Mouse (Mus musculus) stomach, embryonic 16.5 days (tissue): ENCODE data around the gene Golim4. TPM values are rescaled to one million over a fixed set of nuclear protein-coding genes. Genes with fewer than 3 reads are reported as not detected.
"Not testable (repeated sequence)": the region's sequence is repeated elsewhere in the genome, so short reads cannot be mapped to it uniquely, and the experiment has no call there.

Experiments
- ATAC-seq: fragments of 200-750 bp; cut with Nextera tagmentation; 2 replicates; pipeline ENCODE4 v1.8.0; 2017; ENCODE audit warnings: moderate number of reproducible peaks, moderate TSS enrichment; ENCODE audit not compliant: insufficient read depth, low FRiP score
- H3K27ac ChIP-seq: fragments of 300-500 bp; sonication (generic); 2 replicates; pipeline ENCODE4 v1.5.1; 2014; ENCODE audit warnings: low read length
- H3K27me3 ChIP-seq: fragments of 300-500 bp; sonication (generic); 2 replicates; pipeline ENCODE4 v1.6.1; 2014; ENCODE audit warnings: low read length, control low read depth, mixed read lengths; ENCODE audit not compliant: control insufficient read depth, insufficient read depth
- H3K36me3 ChIP-seq: fragments of 300-500 bp; sonication (generic); 2 replicates; pipeline ENCODE4 v1.6.1; 2014; ENCODE audit warnings: low read length; ENCODE audit not compliant: control insufficient read depth, insufficient read depth
- H3K4me1 ChIP-seq: fragments of 300-500 bp; sonication (generic); 2 replicates; pipeline ENCODE4 v1.6.1; 2014; ENCODE audit warnings: low read length, control low read depth, mixed read lengths; ENCODE audit not compliant: control insufficient read depth, insufficient read depth
- H3K4me2 ChIP-seq: fragments of 300-500 bp; sonication (generic); 2 replicates; pipeline ENCODE4 v1.6.1; 2014; ENCODE audit warnings: low read depth, low read length, mixed read lengths
- H3K4me3 ChIP-seq: fragments of 300-500 bp; sonication (generic); replicated peaks from 2 replicates; pipeline ENCODE4 v1.5.1; 2014; ENCODE audit warnings: mild to moderate bottlenecking, low read length
- H3K9ac ChIP-seq: fragments of 300-500 bp; sonication (generic); 2 replicates; pipeline ENCODE4 v1.6.1; 2014; ENCODE audit warnings: low read length
- H3K9me3 ChIP-seq: fragments of 300-500 bp; sonication (generic); replicated peaks from 2 replicates; pipeline ENCODE4 v1.6.1; 2016; ENCODE audit warnings: low read length, control low read depth; ENCODE audit not compliant: control insufficient read depth
- WGBS: fragments of 180-500 bp; shearing (Covaris S2); extraction: QIAGEN DNeasy Blood & Tissue Kit; methylation state at CpG from one replicate; pipeline ENCODE4 v1.1.7; 2014; 5-methylcytosine and 5-hydroxymethylcytosine counted together
- polyA plus RNA-seq: library from polyadenylated mRNA; unstranded; fragments of >200 nt; fragmentation: Nextera tagmentation; extraction: Ambion mirVana; gene quantifications from 2 replicates; pipeline ENCODE4 v1.2.1, GENCODE M21; 2015

Golim4 gene
- polyA plus RNA-seq, result 70.0 and 77.6 TPM in 2 replicates

DNA sequence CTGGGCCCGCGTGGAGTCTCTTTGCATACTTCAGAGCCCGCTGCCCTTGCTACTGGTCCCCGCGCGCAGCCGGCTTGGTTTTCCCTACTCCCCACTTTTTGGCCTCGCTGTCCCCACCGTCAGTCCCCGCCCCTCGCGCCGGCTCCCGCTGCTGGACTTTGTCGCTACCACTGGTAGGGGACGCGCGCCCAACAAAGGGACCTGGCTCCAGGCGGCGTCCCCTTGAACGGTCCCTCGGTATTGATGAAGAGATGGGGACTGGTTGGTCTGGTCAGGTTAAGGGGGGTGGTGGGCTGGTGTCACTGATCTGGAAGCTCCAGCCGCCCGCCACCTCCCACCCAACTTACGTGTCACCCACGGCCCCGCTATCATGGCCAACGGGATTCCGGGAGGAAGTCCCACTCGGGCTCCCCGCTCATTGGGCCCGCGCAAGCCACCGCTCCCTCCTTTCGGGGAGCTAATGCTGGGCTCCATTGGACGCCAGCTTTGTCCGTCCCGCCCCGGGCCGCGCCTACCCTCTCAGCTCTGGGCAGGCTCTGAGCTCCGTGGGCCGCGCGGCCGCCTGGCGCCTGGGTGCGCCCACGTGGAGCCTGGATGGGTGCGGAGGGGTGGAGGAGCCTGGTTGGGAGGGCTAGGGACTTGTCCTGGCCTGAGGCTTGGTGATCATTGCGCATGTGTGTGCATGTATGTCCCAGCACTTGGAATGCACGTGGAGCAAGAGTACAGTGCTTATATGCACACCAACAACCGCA lies at the start of gene Golim4:
Gene Golim4 (minus strand): TSS at position 399 of the 752 bp plus-strand sequence.
- H3K27me3 ChIP-seq, result no peaks in the 10 kb centered on the region
- peaks cover 31% of the 10 kb centered on the region for H3K4me1 ChIP-seq
- H3K9ac ChIP-seq, result peak within 1 kb of the TSS; percentile 85
- no peaks in the 10 kb centered on the region for H3K36me3 ChIP-seq
- peak within 1 kb of the TSS; percentile 86 for H3K4me2 ChIP-seq
- ATAC-seq, result peak; percentile 97
- H3K27ac ChIP-seq, result peak within 1 kb of the TSS; percentile 94
- under 1% methylated on average over 53 of the region's 53 CpGs for WGBS
- H3K4me3 ChIP-seq, result peak within 1 kb of the TSS; percentile 89
- H3K9me3 ChIP-seq, result no peaks in the 10 kb centered on the region

DNA sequence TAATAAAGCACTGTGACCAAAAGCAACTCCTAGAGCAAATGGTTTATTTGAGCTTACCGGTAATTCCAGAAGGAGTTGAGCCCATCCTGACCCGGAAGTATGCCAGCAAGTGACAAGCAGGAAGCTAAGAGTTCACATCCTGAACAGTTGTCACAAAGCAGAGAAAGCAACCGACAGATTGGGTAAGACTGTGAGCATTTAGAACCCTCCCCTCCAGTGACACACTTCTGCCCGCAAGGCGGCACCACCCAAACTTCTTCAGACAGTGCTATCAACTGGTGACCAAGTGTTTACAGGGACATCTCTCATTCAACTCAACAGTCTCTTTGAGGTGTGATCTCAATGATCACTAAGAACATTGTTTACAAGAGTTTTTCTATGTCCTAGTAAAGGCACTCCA lies 48.9 kb upstream of the Golim4 start:
- no peaks in the 10 kb centered on the region for H3K4me1 ChIP-seq
- no peak overlapping the region for H3K4me3 ChIP-seq
- H3K36me3 ChIP-seq, result no peaks in the 10 kb centered on the region
- no peaks in the 10 kb centered on the region for H3K27me3 ChIP-seq
- H3K9me3 ChIP-seq, result no peaks in the 10 kb centered on the region
- no peak overlapping the region for H3K9ac ChIP-seq
- 74% methylated on average over 5 of the region's 5 CpGs for WGBS
- ATAC-seq, result no peak
- H3K4me2 ChIP-seq, result no peak overlapping the region
- no peak overlapping the region for H3K27ac ChIP-seq

DNA sequence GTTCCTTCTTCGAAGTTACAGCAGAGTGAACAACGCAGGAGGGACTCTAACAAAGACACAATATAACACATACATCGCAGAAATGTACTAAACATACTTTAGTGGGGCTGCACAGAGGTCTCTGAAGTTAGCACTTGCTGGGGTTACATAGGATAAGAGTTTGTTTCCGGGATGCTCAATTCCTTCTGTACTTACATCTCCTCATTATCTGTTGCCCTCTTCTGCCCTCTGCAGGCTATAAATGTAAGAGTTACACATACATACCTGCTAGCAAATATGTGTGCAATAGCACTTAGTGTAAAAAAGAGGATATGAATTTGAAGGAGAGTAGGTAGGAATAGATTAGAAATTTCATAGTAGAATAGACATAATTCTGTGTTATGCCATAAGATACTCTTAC lies 44.4 kb upstream of the Golim4 start:
- no peak overlapping the region for H3K27ac ChIP-seq
- H3K9ac ChIP-seq, result no peak overlapping the region
- H3K9me3 ChIP-seq, result no peaks in the 10 kb centered on the region
- H3K4me3 ChIP-seq, result no peak overlapping the region
- 43% methylated on average over 4 of the region's 4 CpGs for WGBS
- no peaks in the 10 kb centered on the region for H3K36me3 ChIP-seq
- H3K4me1 ChIP-seq, result no peaks in the 10 kb centered on the region
- peak; percentile 40; the same call in 1 of the 2 replicates for ATAC-seq
- no peak overlapping the region for H3K4me2 ChIP-seq
- no peaks in the 10 kb centered on the region for H3K27me3 ChIP-seq

DNA sequence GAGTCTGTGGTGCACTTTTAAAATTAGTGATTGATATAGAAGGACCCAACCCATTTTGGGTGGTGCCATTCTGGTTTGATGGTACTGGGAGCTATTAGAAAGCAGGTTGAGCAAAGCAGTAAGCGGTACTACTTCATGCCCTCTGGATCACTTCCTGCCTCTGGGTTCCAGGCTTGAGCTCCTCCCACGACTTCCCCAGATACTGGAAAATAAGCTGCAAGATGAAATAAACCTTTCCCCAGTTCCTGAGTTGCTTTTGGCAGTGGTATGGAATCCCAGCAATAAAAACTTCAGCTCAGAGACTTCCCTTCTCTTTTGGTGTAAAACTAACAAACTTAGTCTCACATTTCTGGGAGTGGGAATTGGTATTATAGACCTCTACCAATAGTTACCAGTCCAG lies 43.7 kb upstream of the Golim4 start:
- Histone ChIP-seq H3K4me2 (no peak overlapping the region), H3K36me3 (no peaks in the 10 kb centered on the region), H3K4me3 (no peak overlapping the region), H3K9ac (no peak overlapping the region), H3K9me3 (no peaks in the 10 kb centered on the region), H3K4me1 (no peaks in the 10 kb centered on the region), H3K27me3 (no peaks in the 10 kb centered on the region), H3K27ac (no peak overlapping the region)
- 46% methylated on average over 2 of the region's 2 CpGs for WGBS
- ATAC-seq, result no peak

- 82% methylated on average over 2 of the region's 2 CpGs for WGBS
These were observed 24.4 kb upstream of the Golim4 start for GRCm38 (mm10) chr3:75981031-75981750.

DNA sequence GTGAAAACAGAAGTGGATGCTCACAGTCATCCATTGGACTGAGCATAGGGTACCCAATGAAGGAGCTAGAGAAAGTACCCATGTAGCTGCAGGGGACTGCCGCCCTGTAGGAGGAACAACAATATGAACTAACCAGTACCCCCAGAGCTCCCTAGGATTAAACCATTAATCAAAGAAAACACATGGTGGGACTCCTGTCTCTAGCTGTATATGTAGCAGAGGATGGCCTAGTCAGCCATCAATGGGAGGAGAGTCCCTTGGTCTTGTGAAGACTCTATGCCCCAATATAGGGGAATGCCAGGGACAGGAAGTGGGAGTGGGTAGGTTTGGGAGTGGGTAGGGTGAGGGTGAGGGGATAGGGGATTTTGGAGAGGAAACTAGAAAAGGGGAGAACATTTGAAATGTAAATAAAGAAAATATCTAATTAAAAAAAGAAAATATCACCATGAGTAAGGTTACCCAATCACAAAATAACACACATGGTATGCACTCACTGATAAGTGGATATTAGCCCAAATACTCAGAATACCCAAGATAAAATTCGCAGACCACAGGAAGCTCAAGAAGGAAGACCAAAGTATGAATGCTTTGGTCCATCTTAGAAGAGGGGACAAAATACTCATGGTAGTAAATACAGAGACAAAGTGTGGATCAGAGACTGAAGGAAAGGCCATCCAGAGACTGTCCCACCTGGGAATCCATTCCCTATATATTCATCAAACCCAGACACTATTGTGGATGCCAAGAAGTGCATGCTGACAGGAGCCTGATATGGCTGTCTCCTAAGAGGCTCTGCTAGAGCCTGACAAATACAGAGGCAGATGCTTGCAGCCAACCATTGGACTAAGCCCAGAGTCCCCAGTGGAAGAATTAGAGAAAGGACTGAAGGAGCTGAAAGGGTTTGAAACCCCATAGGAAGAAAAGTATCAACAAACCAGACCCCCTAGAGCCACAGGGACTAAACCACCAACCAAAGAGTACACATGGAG lies 6.3 kb upstream of the Golim4 start:
- H3K9ac ChIP-seq, H3K4me1 ChIP-seq, H3K4me3 ChIP-seq, H3K36me3 ChIP-seq, H3K27ac ChIP-seq, H3K4me2 ChIP-seq, H3K27me3 ChIP-seq, ATAC-seq, H3K9me3 ChIP-seq: not testable (repeated sequence)
- WGBS, result 92% methylated on average over 2 of the region's 2 CpGs

More at GRCm38 (mm10) chr3:75981031-75981750, 24.4 kb upstream of the Golim4 start:
- not testable (repeated sequence) for H3K9ac ChIP-seq, H3K27ac ChIP-seq, H3K4me1 ChIP-seq, H3K4me3 ChIP-seq, H3K9me3 ChIP-seq, H3K36me3 ChIP-seq, H3K4me2 ChIP-seq, ATAC-seq, H3K27me3 ChIP-seq

DNA sequence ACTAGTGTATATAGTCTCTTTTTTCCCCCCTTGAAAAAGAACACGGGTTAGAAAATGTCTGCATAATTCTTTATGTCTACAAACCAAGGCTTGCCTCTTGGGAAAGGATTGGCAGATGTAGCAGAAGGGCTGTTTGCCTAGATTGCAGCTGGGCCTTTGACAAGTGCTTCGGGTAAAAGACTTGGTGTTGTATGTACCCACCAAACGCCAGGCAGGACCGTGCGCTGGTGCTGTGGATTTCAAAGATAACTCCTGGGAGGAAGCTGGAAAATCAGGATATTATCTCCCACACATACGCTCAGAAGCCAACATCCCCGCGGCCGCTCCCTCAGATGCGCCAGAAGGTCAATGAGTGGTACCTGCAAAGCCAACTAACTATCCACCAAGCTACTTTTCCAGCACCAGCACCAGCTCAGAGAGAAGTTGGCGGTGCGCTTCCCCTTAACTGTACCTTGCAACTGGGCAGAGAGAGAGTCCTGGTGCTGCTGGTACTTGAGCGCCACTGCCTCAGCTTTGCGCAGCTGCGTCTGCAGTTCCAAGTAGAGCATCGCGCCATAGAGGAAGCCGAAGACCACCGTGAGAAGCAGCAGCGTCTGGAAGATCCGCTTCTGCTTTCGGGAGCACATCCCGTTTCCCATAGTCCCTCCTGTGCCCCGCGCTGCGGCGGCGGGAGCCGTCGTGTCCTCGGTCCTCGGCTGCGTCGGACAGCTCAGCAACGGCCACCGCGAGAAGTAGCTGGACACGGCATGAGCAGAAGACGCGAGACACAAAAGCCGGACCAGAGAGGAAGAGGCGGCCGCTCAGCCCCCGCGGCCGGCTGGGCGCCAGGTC lies 873 bp downstream of the Golim4 start:
- peak overlapping the region; percentile 86 for H3K4me2 ChIP-seq
- peaks cover 32% of the 10 kb centered on the region for H3K4me1 ChIP-seq
- H3K27ac ChIP-seq, result peak overlapping the region; percentile 94
- peak overlapping the region; percentile 85 for H3K9ac ChIP-seq
- ATAC-seq, result peak; percentile 1; the same call in 1 of the 2 replicates
- H3K27me3 ChIP-seq, result no peaks in the 10 kb centered on the region
- WGBS, result under 1% methylated on average over 46 of the region's 47 CpGs
- peak overlapping the region; percentile 89 for H3K4me3 ChIP-seq
- no peaks in the 10 kb centered on the region for H3K36me3 ChIP-seq
- no peaks in the 10 kb centered on the region for H3K9me3 ChIP-seq

DNA sequence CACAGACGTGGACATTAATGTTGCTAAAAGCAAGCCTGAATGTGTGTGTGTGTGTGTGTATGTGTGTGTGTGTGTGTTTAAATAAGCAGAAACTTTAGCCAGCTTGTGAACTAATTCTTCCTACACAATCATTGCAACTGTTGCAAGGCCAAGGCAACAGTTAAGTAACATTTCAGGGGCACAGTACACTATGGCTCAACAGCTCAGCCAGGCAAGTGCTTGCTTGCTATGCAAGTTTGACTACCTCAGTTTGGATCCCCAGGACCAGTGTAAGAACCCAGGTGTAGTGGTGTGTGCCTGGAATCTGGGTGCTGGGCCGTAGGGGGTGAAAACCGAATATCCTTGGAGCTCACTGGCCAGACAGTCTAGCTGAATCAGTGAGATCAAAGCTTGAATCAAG lies 2.6 kb downstream of the Golim4 start:
- Histone ChIP-seq H3K4me1 (peaks cover 32% of the 10 kb centered on the region), H3K27ac (peak overlapping the region; percentile 33; the same call in 1 of the 2 replicates), H3K36me3 (no peaks in the 10 kb centered on the region), H3K4me2 (peak overlapping the region; percentile 86), H3K4me3 (peak overlapping the region; percentile 89), H3K27me3 (no peaks in the 10 kb centered on the region), H3K9me3 (no peaks in the 10 kb centered on the region), H3K9ac (peak overlapping the region; percentile 63; the same call in 1 of the 2 replicates)
- WGBS, result 51% methylated on average over 3 of the region's 3 CpGs
- ATAC-seq, result no peak
